Mouse (Mus musculus): ENCODE measurements around the gene Ceacam13.
A peak's percentile ranks its signal among the peaks of the same experiment; 100 is the strongest.

Ceacam13 gene

DNA sequence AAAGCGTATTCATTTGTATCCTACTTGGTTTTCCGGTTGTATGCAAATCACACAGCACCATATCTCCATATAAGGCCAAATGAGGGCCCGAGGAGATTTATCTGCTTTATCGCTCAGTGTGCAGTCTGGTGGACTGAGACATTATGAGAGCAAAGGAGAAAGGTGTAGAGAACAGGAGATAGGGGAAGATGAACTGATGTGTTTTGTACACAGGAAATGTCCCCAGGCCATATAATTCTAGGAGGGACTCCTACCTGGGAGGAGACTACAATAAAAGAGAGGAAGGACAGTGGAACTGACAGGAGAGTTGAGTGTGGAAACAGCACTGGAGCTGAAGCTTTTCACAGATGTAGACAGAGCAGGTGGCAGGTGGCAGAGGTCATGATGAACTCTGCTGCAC lies at the start of gene Ceacam13:
TSS of gene Ceacam13 (plus strand) at position 301 of the 400 bp plus-strand sequence.
- peak; percentile 78 for DNase-seq (ENCODE audit: low read depth, low spot score)

DNA sequence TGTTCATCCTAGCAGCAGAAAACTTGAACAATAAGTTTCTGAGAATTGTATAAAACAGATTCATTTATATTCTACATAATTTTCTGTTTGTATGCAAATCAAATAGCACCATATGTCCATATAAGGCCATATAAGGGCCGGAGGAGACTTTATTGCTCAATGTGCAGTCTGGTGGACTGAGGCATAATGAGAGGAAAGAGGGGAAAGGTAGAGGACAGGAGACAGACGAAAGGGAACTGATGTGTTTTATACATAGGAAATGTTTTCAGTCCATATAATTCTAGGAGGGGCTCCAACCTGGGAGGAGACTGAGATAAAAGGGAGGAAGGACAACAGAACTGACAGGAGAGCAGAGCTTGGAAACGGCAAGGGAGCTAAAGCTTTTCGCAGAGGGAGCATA lies 37.9 kb upstream of the Ceacam13 start, which contains the start of gene Ceacam11:
TSS of gene Ceacam11 (plus strand) at position 301 of the 400 bp plus-strand sequence.
- no peak for DNase-seq (ENCODE audit: low read depth, low spot score)

DNA sequence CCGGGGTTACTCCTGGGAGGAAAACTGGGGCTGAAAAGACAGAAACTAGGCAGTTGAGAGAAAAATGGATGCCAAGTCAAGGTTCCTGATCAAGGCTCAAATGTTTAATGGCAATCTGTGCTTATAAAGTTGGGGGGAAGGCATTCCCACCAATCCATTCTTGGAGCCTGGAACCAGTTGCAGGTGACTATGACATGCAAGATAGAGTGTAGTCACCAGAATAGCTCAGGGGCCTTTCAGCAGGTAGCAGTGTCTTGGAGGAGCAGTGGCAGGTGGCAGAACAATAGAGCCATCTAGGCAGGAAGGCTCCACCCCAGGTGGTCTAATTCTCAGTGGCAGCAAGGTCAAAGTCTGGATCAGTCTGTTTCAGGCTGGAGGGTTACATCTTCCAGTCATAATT lies 8.6 kb upstream of the Ceacam13 start:
- peak; percentile 67 for DNase-seq (ENCODE audit: low read depth, low spot score)

DNA sequence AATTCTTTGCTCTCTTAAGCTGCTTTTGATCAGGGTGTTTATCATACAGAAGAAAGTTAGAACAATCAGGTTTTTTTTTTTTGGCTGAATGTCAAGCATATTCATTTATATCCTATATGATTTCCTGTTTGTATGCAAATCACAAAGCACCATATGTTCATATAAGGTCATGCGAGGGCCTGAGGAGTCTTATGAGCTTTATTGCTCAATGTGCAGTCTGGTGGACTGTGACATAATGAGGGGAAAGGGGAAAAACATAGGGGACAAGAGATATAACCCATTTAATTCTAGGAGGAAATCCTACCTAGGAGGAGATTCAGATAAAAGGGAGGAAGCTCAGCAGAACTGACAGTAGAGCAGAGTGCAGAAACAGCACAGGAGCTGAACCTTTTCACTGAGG lies 55.9 kb downstream of the Ceacam13 start, which contains the start of gene Ceacam12:
TSS of gene Ceacam12 (plus strand) at position 301 of the 400 bp plus-strand sequence.
- no peak for DNase-seq (ENCODE audit: low read depth, low spot score)

All from R1 (cell line).